Mouse (Mus musculus) T-helper 17 cell (primary cell): ENCODE data around the gene Slc44a3.

Experiments used
- in situ Hi-C, 2 experiments: fragments of 300-600 bp; cut with MboI, MseI; formaldehyde crosslinking; loops; 1 replicate in 1 of 2; 2 replicates in 1 of 2; pipeline ENCODE4 v1.15.1; 2025; ENCODE audit warnings: high pct_unique_total_duplicates in 2 of 2

The Slc44a3 gene

GRCm38 (mm10) chr3:121506175-121506574, 26.0 kb downstream of the Slc44a3 start:
- in situ Hi-C loops = no loop called here

- in situ Hi-C loops = loop anchor here (5.0 kb wide), 2 partner anchors 73 to 198 kb away; no protein-coding TSS in a partner anchor
Measured at GRCm38 (mm10) chr3:121504927-121505487, 27.2 kb downstream of the Slc44a3 start.

GRCm38 (mm10) chr3:121500734-121501133, 31.5 kb downstream of the Slc44a3 start:
- in situ Hi-C loops = loop anchor here (5.0 kb wide), 2 partner anchors 68 to 193 kb away; no protein-coding TSS in a partner anchor

GRCm38 (mm10) chr3:121500225-121500624, 32.0 kb downstream of the Slc44a3 start:
- in situ Hi-C loops = loop anchor here (5.0 kb wide), 2 partner anchors 68 to 193 kb away; no protein-coding TSS in a partner anchor

GRCm38 (mm10) chr3:121493997-121494421, 38.2 kb downstream of the Slc44a3 start:
- in situ Hi-C loops = loop anchor here (5.0 to 10.0 kb wide), 3 partner anchors 67 to 327 kb away; partner anchors contain the start of genes Cnn3 (in 1 of the 2) and Rwdd3 (in 1 of the 2)

GRCm38 (mm10) chr3:121492026-121492425, 40.2 kb downstream of the Slc44a3 start:
- in situ Hi-C loops = loop anchor here (5.0 to 10.0 kb wide), 3 partner anchors 65 to 325 kb away; partner anchors contain the start of genes Cnn3 (in 1 of the 2) and Rwdd3 (in 1 of the 2)

GRCm38 (mm10) chr3:121490941-121491340, 41.3 kb downstream of the Slc44a3 start:
- in situ Hi-C loops = loop anchor here (5.0 to 10.0 kb wide), 3 partner anchors 64 to 324 kb away; partner anchors contain the start of genes Cnn3 (in 1 of the 2) and Rwdd3 (in 1 of the 2)

- in situ Hi-C loops = loop anchor here (5.0 to 10.0 kb wide), 3 partner anchors 62 to 322 kb away; partner anchors contain the start of genes Cnn3 (in 1 of the 2) and Rwdd3 (in 1 of the 2)
Measured at GRCm38 (mm10) chr3:121489462-121490118, 42.6 kb downstream of the Slc44a3 start.

GRCm38 (mm10) chr3:121485201-121485600, 47.0 kb downstream of the Slc44a3 start:
- in situ Hi-C loops = no loop called here

- in situ Hi-C loops = loop anchor here in 1 of 2 experiments (5.0 kb wide), 1 partner anchor 36 kb away; no protein-coding TSS in a partner anchor
Measured at GRCm38 (mm10) chr3:121483266-121484161, 48.7 kb downstream of the Slc44a3 start.

GRCm38 (mm10) chr3:121481564-121481963, 50.6 kb downstream of the Slc44a3 start:
- in situ Hi-C loops = loop anchor here in 1 of 2 experiments (5.0 kb wide), 1 partner anchor 34 kb away; no protein-coding TSS in a partner anchor

- in situ Hi-C loops = loop anchor here in 1 of 2 experiments (5.0 kb wide), 1 partner anchor 34 kb away; no protein-coding TSS in a partner anchor
Measured at GRCm38 (mm10) chr3:121480961-121481436, 51.2 kb downstream of the Slc44a3 start.

GRCm38 (mm10) chr3:121480030-121480960, 51.9 kb downstream of the Slc44a3 start:
- in situ Hi-C loops = loop anchor here in 1 of 2 experiments (5.0 kb wide), 1 partner anchor 33 kb away; no protein-coding TSS in a partner anchor

- in situ Hi-C loops = loop anchor here in 1 of 2 experiments (5.0 to 25.0 kb wide), 2 partner anchors 558 to 1687 kb away; partner anchors contain the start of gene Ptbp2
Measured at GRCm38 (mm10) chr3:121474738-121475137, 57.5 kb downstream of the Slc44a3 start.

- in situ Hi-C loops = loop anchor here in 1 of 2 experiments (5.0 to 25.0 kb wide), 2 partner anchors 561 to 1684 kb away; partner anchors contain the start of gene Ptbp2
Measured at GRCm38 (mm10) chr3:121471703-121472102, 60.5 kb downstream of the Slc44a3 start.

GRCm38 (mm10) chr3:121469185-121469975, 62.8 kb downstream of the Slc44a3 start:
- in situ Hi-C loops = loop anchor here in 1 of 2 experiments (25.0 kb wide), 1 partner anchor 1682 kb away; the partner anchor contains the start of gene Ptbp2

GRCm38 (mm10) chr3:121468136-121468535, 64.1 kb downstream of the Slc44a3 start:
- in situ Hi-C loops = loop anchor here in 1 of 2 experiments (25.0 kb wide), 1 partner anchor 1681 kb away; the partner anchor contains the start of gene Ptbp2

GRCm38 (mm10) chr3:121467094-121467552, 65.1 kb downstream of the Slc44a3 start:
- in situ Hi-C loops = loop anchor here in 1 of 2 experiments (25.0 kb wide), 1 partner anchor 1680 kb away; the partner anchor contains the start of gene Ptbp2
